8 mouse cellular contexts compared by ENCODE assay signal in the genomic region with DNA sequence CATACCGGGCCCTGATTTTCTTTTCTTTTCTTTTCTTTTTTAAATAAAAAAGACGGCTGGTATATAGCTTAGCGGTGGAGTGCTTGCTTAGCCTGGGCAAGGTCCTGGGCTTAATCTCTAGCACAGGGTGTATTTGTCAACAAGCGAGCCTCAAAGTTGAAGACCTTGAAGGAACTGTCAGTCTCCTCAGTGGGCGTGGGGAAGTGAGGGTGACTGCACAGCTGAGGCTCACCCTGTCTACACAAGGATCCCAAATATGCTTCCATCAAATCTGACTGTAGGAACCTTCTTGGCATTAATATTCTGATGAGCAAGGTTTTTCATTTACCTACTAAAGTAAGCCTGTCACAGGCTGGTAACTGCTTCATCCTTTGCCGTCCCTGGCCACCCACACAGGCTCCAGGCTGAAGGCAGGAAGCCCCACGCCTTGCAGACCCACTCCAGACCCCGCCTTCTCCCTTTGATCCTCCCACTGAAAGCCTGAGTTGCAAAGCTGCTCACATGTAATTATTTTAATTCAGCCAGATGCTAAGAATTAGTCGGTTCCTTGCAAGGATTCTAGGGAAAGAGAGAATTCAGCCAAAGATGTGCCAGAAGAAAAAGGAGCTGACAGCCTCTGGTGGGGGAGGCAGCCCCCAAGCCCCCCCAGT. TPM values are rescaled to one million over a fixed set of nuclear protein-coding genes. Genes with fewer than 3 reads are reported as not detected.
DNase-seq lines count a peak whose midpoint lies in the region; ATAC-seq and TF ChIP-seq lines count a peak whose summit lies in the region.

No protein-coding gene starts in this region.

- WGBS in embryonic facial prominence, embryonic 14.5 days = 10% methylated on average over 9 of the region's 9 CpGs
- 16% methylated on average over 9 of the region's 9 CpGs for WGBS in stomach, postnatal 0 days

- no peak overlapping the region for H3K4me3 ChIP-seq in embryonic facial prominence, embryonic 14.5 days (ENCODE audit: low read depth, low read length)
- no peak overlapping the region for H3K4me3 ChIP-seq in stomach, postnatal 0 days (ENCODE audit: low read depth, low read length)

- no peak overlapping the region for H3K4me2 ChIP-seq in embryonic facial prominence, embryonic 14.5 days (ENCODE audit: low read depth, low read length)
- H3K4me2 ChIP-seq in stomach, postnatal 0 days (replicated peaks; ENCODE audit: low read depth) = no peak overlapping the region

- no peaks in the 10 kb centered on the region for H3K27me3 ChIP-seq in embryonic facial prominence, embryonic 14.5 days (replicated peaks; ENCODE audit: control insufficient read depth, insufficient read depth, low read length)
- no peaks in the 10 kb centered on the region for H3K27me3 ChIP-seq in stomach, postnatal 0 days (ENCODE audit: control insufficient read depth, insufficient read depth, low read length)

- ATAC-seq in embryonic facial prominence, embryonic 14.5 days (ENCODE audit: low read depth) = peak; percentile 87
- 0 out of 2 replicates have a peak, but pooled peaks have one; percentile 47 for ATAC-seq in stomach, postnatal 0 days (ENCODE audit: low FRiP score, low TSS enrichment)

- no peak for TF ChIP-seq EP300 in stomach, postnatal 0 days (optimal IDR thresholded peaks at IDR 0.05)

- intact Hi-C loops in left cerebral cortex, postnatal 10 days (cut with DNase I) = no loop called here

- DNase-seq in lung, postnatal 10 days = peak; percentile 59
- no peak for DNase-seq in lung, postnatal 25 days (ENCODE audit: low spot score)
- peak; percentile 91 for DNase-seq in embryonic facial prominence, embryonic 14.5 days (ENCODE audit: low spot score)
- peak; percentile 45 to 77 for DNase-seq in left cerebral cortex, postnatal 10 days (ENCODE audit: extremely low spot score in 1 of 2, low spot score in 2 of 2)
- no peak for DNase-seq in stomach, postnatal 0 days (ENCODE audit: low spot score)
- DNase-seq in heart, postnatal 4 days = no peak
- DNase-seq in cerebellum, postnatal 36 days = no peak
- no peak for DNase-seq in adrenal gland, postnatal 14 days

- H3K27ac ChIP-seq in embryonic facial prominence, embryonic 14.5 days (replicated peaks; ENCODE audit: low read depth, low read length) = peak overlapping the region; percentile 69
- H3K27ac ChIP-seq in stomach, postnatal 0 days (replicated peaks) = no peak overlapping the region

- H3K9me3 ChIP-seq in embryonic facial prominence, embryonic 14.5 days (ENCODE audit: control insufficient read depth, low read length) = no peaks in the 10 kb centered on the region
- H3K9me3 ChIP-seq in stomach, postnatal 0 days (ENCODE audit: control insufficient read depth, low read length) = no peaks in the 10 kb centered on the region

- TF ChIP-seq CTCF in stomach, postnatal 0 days (IDR thresholded peaks at IDR 0.05; ENCODE audit: low read depth) = no peak

- peaks cover 10% of the 10 kb centered on the region for H3K4me1 ChIP-seq in embryonic facial prominence, embryonic 14.5 days (ENCODE audit: control insufficient read depth, insufficient read depth, low read length)
- H3K4me1 ChIP-seq in stomach, postnatal 0 days (replicated peaks; ENCODE audit: control insufficient read depth, insufficient read depth) = 0 out of 2 replicates have a peak, but pooled peaks cover 2% of the 10 kb centered on the region

- H3K36me3 ChIP-seq in embryonic facial prominence, embryonic 14.5 days (ENCODE audit: control insufficient read depth, insufficient read depth, low read length) = no peaks in the 10 kb centered on the region
- H3K36me3 ChIP-seq in stomach, postnatal 0 days (ENCODE audit: control insufficient read depth, insufficient read depth, low read length) = no peaks in the 10 kb centered on the region

- no peak overlapping the region for H3K9ac ChIP-seq in embryonic facial prominence, embryonic 14.5 days (ENCODE audit: low read depth, low read length)
- no peak overlapping the region for H3K9ac ChIP-seq in stomach, postnatal 0 days (ENCODE audit: low read length)

RNA-seq across cellular contexts. Expression of a gene that starts 38.7 kb away (rescaled TPM):
- polyA plus RNA-seq in embryonic facial prominence, embryonic 14.5 days (2014; fragmentation: Nextera tagmentation; extraction: Ambion mirVana) = 12.4 and 17.1 TPM in 2 replicates
- total RNA-seq in left cerebral cortex, postnatal 10 days (2021) = 10 to 100 TPM; 88.1 to 89.7 TPM
- polyA plus RNA-seq in stomach, postnatal 0 days (2015; fragmentation: Nextera tagmentation; extraction: Ambion mirVana) = 4.8 and 5.3 TPM in 2 replicates
- total RNA-seq in heart, postnatal 4 days (2021) = 1 to 10 TPM; 5.9 to 8.4 TPM
- total RNA-seq in adrenal gland, postnatal 14 days (2021) = 0.52 and 0.83 TPM in 2 replicates

Comparison
In these comparisons a context has a peak if more than half of its experiments do, and no peak if none do; other contexts are left out.
1. DNase-seq: peak in lung, postnatal 10 days (single experiment), embryonic facial prominence, embryonic 14.5 days (single experiment) and left cerebral cortex, postnatal 10 days (2 of 2); none in lung, postnatal 25 days (single experiment), stomach, postnatal 0 days (single experiment), heart, postnatal 4 days (single experiment), cerebellum, postnatal 36 days (0 of 2) and adrenal gland, postnatal 14 days (single experiment).
2. RNA of a gene that starts 38.7 kb away (total RNA-seq): 88.1 to 89.7 TPM in left cerebral cortex, postnatal 10 days; 5.9 to 8.4 TPM in heart, postnatal 4 days and 0.52 to 0.83 TPM in adrenal gland, postnatal 14 days; every median in the first group is over 4 times any median in the second.